Mouse (Mus musculus) cerebellum, adult 2 months (tissue): Measurements from ENCODE around the gene Pfdn4.

Experiments
- CTCF ChIP-seq: fragments of 200-500 bp; IDR thresholded peaks from 2 replicates; pipeline ENCODE4 v1.5.1; 2011; ENCODE audit warnings: low read depth, mild to moderate bottlenecking, control low read depth, low read length, moderate library complexity, borderline replicate concordance; ENCODE audit not compliant: insufficient read depth
- POLR2A ChIP-seq: fragments of 200-500 bp; IDR thresholded peaks from 2 replicates; pipeline ENCODE4 v1.6.1; 2011; ENCODE audit warnings: low read length, control low read depth, borderline replicate concordance; ENCODE audit not compliant: insufficient read depth

- TF ChIP-seq POLR2A (no peak), CTCF (no peak)
Measured at GRCm38 (mm10) chr2:170534803-170535174, 38.6 kb downstream of the Pfdn4 start.
